Mouse (Mus musculus) limb, embryonic 11.5 days (tissue): ENCODE measurements around the gene Nfix. TPM values are rescaled to one million over a fixed set of nuclear protein-coding genes. Genes with fewer than 3 reads are reported as not detected.
A peak's percentile ranks its signal among the peaks of the same experiment; 100 is the strongest.

Experiments used
- ATAC-seq: fragments of 200-750 bp; cut with Nextera tagmentation; 2 replicates; pipeline ENCODE4 v1.8.0; 2017; ENCODE audit warnings: low read depth; ENCODE audit not compliant: insufficient number of reproducible peaks, low FRiP score, low TSS enrichment
- DNase-seq: peaks from one replicate; pipeline ENCODE4 v3.0.0-alpha.2; 2015; ENCODE audit warnings: low spot score
- H3K27ac ChIP-seq: fragments of 300-500 bp; sonication (generic); replicated peaks from 2 replicates; pipeline ENCODE4 v1.5.1; 2014; ENCODE audit warnings: low read depth, mild to moderate bottlenecking, low read length
- H3K27me3 ChIP-seq: fragments of 300-500 bp; sonication (generic); 2 replicates; pipeline ENCODE4 v1.6.1; 2014; ENCODE audit warnings: mild to moderate bottlenecking, low read length, mixed read lengths; ENCODE audit not compliant: control insufficient read depth, insufficient read depth
- H3K36me3 ChIP-seq: fragments of 300-500 bp; sonication (generic); 2 replicates; pipeline ENCODE4 v1.6.1; 2014; ENCODE audit warnings: mild to moderate bottlenecking, low read length, moderate library complexity, mixed read lengths; ENCODE audit not compliant: control insufficient read depth, insufficient read depth
- H3K4me1 ChIP-seq: fragments of 300-500 bp; sonication (generic); 2 replicates; pipeline ENCODE4 v1.6.1; 2014; ENCODE audit warnings: low read length, mixed read lengths; ENCODE audit not compliant: control insufficient read depth, insufficient read depth
- H3K4me2 ChIP-seq: fragments of 300-500 bp; sonication (generic); 2 replicates; pipeline ENCODE4 v1.6.1; 2014; ENCODE audit warnings: low read depth, mild to moderate bottlenecking, moderate library complexity; ENCODE audit not compliant: severe bottlenecking
- H3K4me3 ChIP-seq: fragments of 300-500 bp; sonication (generic); 2 replicates; pipeline ENCODE4 v1.5.1; 2014; ENCODE audit warnings: low read depth, low read length
- H3K9ac ChIP-seq: fragments of 300-500 bp; sonication (generic); 2 replicates; pipeline ENCODE4 v1.6.1; 2014; ENCODE audit warnings: mild to moderate bottlenecking, low read length
- H3K9me3 ChIP-seq: fragments of 300-500 bp; sonication (generic); 2 replicates; pipeline ENCODE4 v1.6.1; 2016; ENCODE audit warnings: low read length; ENCODE audit not compliant: control insufficient read depth
- WGBS: fragments of 180-500 bp; shearing (Covaris S2); extraction: QIAGEN DNeasy Blood & Tissue Kit; methylation state at CpG from one replicate; pipeline ENCODE4 v1.1.7; 2014; 5-methylcytosine and 5-hydroxymethylcytosine counted together
- polyA plus RNA-seq: library from polyadenylated mRNA; unstranded; fragments of >200 nt; fragmentation: Nextera tagmentation; extraction: Ambion mirVana; gene quantifications from 2 replicates; pipeline ENCODE4 v1.2.1, GENCODE M21; 2014

Nfix gene
- polyA plus RNA-seq, 1 experiment from 2014 or later: 4.6 TPM

DNA sequence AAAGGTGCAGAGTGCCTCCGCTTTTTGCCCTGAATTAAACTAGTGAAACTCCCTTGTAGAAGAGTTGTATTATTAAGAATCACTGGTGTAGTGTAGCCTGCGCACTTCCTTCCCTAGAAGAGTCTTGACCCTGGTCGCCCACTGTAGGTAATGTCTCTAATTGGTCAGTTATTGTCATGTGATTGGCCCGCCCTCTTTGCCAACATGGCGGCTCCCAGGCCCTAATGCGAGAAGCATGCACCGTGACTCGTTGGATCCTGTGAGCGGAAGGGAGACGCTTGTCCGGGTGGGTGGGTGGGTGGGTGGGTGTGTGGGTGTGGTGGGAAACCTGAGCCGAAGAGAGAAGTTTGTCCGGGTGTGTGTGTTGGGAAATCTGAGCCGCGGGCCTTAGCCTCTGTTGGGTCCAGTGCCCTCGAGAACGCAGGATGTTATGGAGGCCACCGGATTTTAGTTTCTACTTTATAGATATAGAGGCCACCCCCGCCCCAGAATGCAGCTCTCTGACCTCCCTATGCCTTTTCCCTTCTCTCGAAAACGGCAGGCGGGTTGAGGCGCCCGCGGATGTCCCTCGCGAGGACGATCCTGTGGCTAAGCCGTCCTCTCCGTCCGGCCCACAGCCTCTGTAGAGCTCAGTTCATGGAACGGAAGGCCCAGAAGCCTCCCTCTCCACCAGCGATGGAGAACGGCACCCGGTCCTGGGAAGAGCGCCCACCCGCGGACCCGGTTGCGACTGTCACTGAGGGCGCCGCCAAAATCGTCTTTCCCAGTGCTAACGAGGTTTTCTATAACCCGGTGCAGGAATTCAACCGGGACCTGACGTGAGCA lies 110.8 kb downstream of the Nfix start:
- WGBS: under 1% methylated on average over 47 of the region's 47 CpGs
- H3K4me1 ChIP-seq: peaks cover 20% of the 10 kb centered on the region
- peaks cover 3% of the 10 kb centered on the region; the same call in 1 of the 2 replicates for H3K36me3 ChIP-seq
- peak overlapping the region; percentile 79 for H3K4me2 ChIP-seq
- H3K27ac ChIP-seq: peak overlapping the region; percentile 45; the same call in 1 of the 2 replicates
- peak; percentile 84 for ATAC-seq
- DNase-seq: peak; percentile 90
- H3K4me3 ChIP-seq: peak overlapping the region; percentile 91
- H3K27me3 ChIP-seq: no peaks in the 10 kb centered on the region
- H3K9me3 ChIP-seq: no peaks in the 10 kb centered on the region
- peak overlapping the region; percentile 77 for H3K9ac ChIP-seq

DNA sequence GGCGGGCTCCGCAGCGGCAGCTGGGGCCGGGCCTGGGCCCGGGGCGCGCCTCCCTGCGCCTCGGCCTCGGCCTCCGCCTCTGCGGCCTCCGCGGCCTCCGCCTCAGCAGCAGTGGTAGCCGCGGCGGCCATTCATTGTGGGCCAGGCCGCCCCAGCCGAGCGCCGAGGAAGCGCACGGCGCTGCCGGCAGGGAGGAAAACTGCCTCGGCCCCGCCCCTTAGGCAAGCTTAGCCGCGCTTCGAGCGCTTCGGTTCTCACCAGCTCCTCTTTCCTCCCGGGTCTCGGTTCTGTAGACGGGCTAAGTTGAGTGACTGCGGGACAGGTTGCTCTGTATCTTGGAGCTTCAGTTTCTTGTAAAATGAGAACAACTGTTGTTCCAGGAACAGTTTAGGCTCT lies 112.4 kb downstream of the Nfix start, which contains the start of gene Nacc1:
Gene Nacc1, minus strand, starts transcription at position 158 of the 396 bp plus-strand sequence.
- peak within 1 kb of the TSS; percentile 100 for H3K4me3 ChIP-seq
- peaks cover 12% of the 10 kb centered on the region; the same call in 1 of the 2 replicates for H3K36me3 ChIP-seq
- H3K27me3 ChIP-seq: no peaks in the 10 kb centered on the region
- peak within 1 kb of the TSS; percentile 98 for H3K27ac ChIP-seq
- H3K4me1 ChIP-seq: peaks cover 23% of the 10 kb centered on the region
- H3K4me2 ChIP-seq: peak within 1 kb of the TSS; percentile 92
- ATAC-seq (peak; percentile 76), DNase-seq (peak; percentile 89)
- peak within 1 kb of the TSS; percentile 100 for H3K9ac ChIP-seq
- under 1% methylated on average over 34 of the region's 37 CpGs for WGBS
- H3K9me3 ChIP-seq: no peaks in the 10 kb centered on the region

DNA sequence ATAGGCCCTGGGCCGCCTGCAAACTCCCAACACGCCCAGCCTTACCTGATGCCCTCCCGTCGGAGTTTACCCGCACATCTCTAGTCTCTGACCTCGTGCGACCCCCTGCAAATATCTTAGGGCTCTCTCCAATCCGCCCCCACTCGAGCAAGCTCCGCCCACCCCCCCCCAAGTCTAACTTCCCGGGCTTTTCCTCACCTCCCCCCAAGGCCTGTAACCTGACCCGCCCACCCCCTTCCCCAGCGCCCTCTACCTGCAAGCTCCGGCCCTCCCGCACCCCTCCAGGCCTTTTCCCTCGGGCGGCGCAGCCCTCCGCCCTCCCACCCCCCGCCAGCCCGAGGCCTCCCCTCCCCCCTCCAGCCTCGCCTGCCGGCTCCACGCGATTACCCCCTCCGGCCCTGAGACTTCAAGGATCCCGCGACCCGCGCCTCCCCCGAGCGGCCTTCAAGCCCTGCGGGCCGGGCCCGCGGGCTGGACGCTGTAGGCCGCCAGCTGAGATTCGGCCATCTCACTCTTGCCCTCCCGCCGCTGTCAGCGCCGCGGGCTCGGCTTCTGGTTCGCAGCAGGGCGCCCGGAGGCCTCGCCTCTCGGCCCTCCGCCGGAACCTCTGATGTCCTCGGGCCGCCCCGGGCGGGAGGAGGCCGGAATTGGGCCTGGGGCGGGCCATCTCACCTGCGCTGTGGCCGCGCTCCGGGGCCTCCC lies 113.0 kb downstream of the Nfix start:
- peak; percentile 79 for DNase-seq
- Histone ChIP-seq H3K4me2 (peak overlapping the region; percentile 92), H3K27ac (peak overlapping the region; percentile 98), H3K4me1 (peaks cover 23% of the 10 kb centered on the region), H3K4me3 (peak overlapping the region; percentile 100), H3K27me3 (no peaks in the 10 kb centered on the region), H3K9me3 (no peaks in the 10 kb centered on the region), H3K36me3 (peaks cover 14% of the 10 kb centered on the region; the same call in 1 of the 2 replicates), H3K9ac (peak overlapping the region; percentile 100)
- ATAC-seq: peak; percentile 71
- WGBS: under 1% methylated on average over 44 of the region's 62 CpGs

DNA sequence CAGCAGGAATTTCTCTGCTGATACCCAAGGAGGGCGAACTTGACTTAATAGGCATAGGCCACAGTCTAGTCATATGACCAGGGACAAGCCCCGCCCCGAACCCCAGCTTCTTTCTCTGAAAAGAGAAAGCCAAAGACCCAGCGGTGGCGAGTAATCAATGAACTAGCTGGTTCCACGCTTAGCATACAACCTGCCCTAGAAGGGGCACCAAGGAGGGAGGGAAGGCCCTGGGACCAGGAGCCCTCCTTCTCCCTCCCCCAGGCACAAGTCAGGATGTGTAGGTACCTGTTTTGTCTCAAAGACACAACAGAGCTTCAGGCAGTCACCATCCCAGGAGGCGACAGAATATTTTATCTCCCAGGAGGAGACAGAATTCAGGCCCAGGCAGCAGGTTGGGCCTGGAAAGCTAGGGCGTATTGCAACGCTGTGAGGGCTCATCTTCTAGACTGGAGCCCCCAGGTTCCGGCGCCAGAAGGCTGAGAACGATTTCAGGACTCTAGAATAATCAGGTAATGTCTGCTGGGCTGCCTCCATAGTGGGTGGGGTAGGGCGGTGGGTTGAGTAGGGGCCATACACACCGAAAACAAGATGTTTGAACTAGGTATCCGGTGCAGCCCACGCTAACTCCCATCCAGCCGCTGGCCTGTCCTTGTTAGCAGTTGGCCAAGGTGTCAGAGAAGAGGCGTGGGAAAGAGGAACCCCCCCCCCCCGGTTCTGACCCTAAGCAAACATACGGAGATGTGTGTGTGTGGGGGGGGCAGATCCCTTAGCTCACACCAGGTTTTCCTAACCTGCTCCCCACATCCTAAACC lies 113.7 kb downstream of the Nfix start, which contains the start of gene Trmt1:
Gene Trmt1, plus strand, starts transcription at position 117 of the 812 bp plus-strand sequence.
- DNase-seq: peak; percentile 49
- H3K4me2 ChIP-seq: peak within 1 kb of the TSS; percentile 92
- H3K27ac ChIP-seq: peak within 1 kb of the TSS; percentile 98
- 11% methylated on average over 19 of the region's 20 CpGs for WGBS
- H3K4me3 ChIP-seq: peak within 1 kb of the TSS; percentile 100
- H3K36me3 ChIP-seq: peaks cover 15% of the 10 kb centered on the region; the same call in 1 of the 2 replicates
- H3K27me3 ChIP-seq: no peaks in the 10 kb centered on the region
- H3K4me1 ChIP-seq: peaks cover 23% of the 10 kb centered on the region
- no peaks in the 10 kb centered on the region for H3K9me3 ChIP-seq
- ATAC-seq: peak; percentile 29; the same call in 1 of the 2 replicates
- peak within 1 kb of the TSS; percentile 100 for H3K9ac ChIP-seq

DNA sequence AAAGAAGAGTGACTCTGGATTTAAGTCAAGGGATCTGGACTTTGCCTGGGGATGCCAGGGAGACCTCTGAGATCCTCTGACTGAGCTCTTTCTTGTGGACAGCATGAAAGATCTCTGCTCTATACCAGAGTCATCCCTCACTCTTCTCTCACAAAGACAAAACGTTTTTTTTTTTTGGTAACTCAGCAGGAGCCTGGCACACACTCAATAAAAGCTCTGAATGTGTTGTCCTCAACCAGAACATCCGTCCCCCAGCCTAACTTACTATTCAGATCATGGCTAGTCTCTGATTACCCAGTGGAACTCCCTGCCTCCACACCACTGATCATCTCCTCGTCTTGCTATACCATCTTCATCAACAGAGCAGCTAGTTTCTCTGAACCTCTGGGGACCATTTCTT lies 115.6 kb downstream of the Nfix start:
- no peaks in the 10 kb centered on the region for H3K27me3 ChIP-seq
- no peak overlapping the region for H3K4me2 ChIP-seq
- H3K4me1 ChIP-seq: peaks cover 14% of the 10 kb centered on the region
- 73% methylated on average over 3 of the region's 3 CpGs for WGBS
- H3K9me3 ChIP-seq: no peaks in the 10 kb centered on the region
- DNase-seq (no peak), ATAC-seq (no peak)
- no peak overlapping the region for H3K27ac ChIP-seq
- H3K4me3 ChIP-seq: no peak overlapping the region
- no peak overlapping the region for H3K9ac ChIP-seq
- H3K36me3 ChIP-seq: peaks cover 12% of the 10 kb centered on the region; the same call in 1 of the 2 replicates

DNA sequence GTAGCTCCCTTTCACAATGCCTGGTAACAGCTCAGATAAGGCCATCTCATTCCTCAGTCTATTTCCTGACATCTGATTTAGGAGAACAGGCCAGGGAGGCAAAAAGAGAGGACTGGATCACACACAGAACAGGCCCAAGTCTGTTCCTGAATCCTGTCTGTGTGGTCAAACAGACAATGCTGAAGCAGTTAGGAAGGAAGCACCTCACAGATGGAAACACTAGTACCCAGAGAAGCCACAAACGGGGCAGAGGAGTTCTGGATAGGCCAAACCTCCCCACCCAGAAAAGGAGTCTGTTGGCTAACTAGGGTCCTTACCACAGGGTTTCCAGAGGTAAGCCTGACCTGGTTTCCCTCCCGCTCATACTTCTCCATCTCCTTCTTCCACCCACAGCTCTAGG lies 117.9 kb downstream of the Nfix start:
- no peak overlapping the region for H3K4me2 ChIP-seq
- no peak for ATAC-seq
- H3K27ac ChIP-seq: no peak overlapping the region
- no peaks in the 10 kb centered on the region for H3K9me3 ChIP-seq
- DNase-seq: no peak
- WGBS: 89% methylated on average over 2 of the region's 2 CpGs
- peaks cover 14% of the 10 kb centered on the region for H3K4me1 ChIP-seq
- no peaks in the 10 kb centered on the region for H3K27me3 ChIP-seq
- peaks cover 13% of the 10 kb centered on the region; the same call in 1 of the 2 replicates for H3K36me3 ChIP-seq
- H3K9ac ChIP-seq: peak overlapping the region; percentile 14; the same call in 1 of the 2 replicates
- H3K4me3 ChIP-seq: no peak overlapping the region

DNA sequence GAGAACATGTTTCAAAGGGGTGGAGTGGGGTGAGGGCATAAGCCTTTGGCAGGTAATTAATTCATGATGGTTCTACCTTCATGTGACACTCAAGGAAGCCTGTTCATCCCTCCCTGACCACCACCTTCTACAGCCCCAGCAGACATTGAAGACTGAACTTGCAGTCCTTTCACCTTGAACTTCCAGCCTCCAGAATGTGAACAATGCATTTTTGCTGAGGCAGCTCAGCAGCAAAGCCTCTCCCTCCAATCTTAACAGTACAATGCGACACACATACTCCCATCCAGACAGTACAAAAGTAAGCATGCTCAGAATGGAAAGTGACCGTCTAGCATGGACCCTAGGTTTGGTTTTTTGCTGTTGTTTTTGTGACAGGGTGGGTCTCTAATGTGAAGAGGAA lies 118.7 kb downstream of the Nfix start:
- H3K27ac ChIP-seq: no peak overlapping the region
- peaks cover 14% of the 10 kb centered on the region; the same call in 1 of the 2 replicates for H3K36me3 ChIP-seq
- no peak for ATAC-seq
- H3K27me3 ChIP-seq: no peaks in the 10 kb centered on the region
- H3K4me2 ChIP-seq: no peak overlapping the region
- H3K4me1 ChIP-seq: peaks cover 13% of the 10 kb centered on the region
- DNase-seq: no peak
- no peak overlapping the region for H3K9ac ChIP-seq
- H3K4me3 ChIP-seq: no peak overlapping the region
- no peaks in the 10 kb centered on the region for H3K9me3 ChIP-seq
- 90% methylated on average over 2 of the region's 2 CpGs for WGBS
